Mouse (Mus musculus) E14TG2a.4 (cell line): Measurements from ENCODE around the gene Zfp652.

Source experiments
- CTCF ChIP-seq: conservative IDR thresholded peaks from 2 replicates; pipeline ENCODE4 v1.5.1; 2014; ENCODE audit warnings: low read length
- NANOG ChIP-seq: IDR thresholded peaks from 2 replicates; pipeline ENCODE4 v1.6.1; 2014; ENCODE audit warnings: borderline replicate concordance, low read length, mixed read lengths
- POU5F1 ChIP-seq: IDR thresholded peaks from 2 replicates; pipeline ENCODE4 v1.6.1; 2014; ENCODE audit warnings: low read length, borderline replicate concordance

GRCm38 (mm10) chr11:95728916-95729907 lies 16.7 kb downstream of the Zfp652 start:
- TF ChIP-seq CTCF (no peak), POU5F1 (no peak), NANOG (no peak)
